Mouse (Mus musculus): ENCODE results near the gene Tefm.

DNA sequence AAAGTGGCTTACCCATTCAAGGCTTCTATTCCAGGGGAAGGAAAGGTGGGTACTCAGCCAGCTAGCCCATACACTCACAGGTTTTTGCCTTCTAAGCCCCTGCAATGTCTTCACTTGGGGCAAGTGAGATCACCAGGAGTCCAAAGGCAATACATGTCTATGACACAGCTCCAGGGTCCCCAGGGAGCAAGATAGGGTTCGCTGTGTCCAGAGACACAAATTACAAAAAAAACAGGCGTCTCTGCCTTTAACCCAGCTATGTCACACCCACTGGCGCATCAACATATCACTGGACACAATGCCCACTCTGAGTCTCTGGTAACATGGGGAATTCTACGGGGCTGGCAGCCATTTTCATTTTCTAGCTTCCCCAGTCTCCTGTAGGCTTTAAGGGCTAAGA lies 14.0 kb upstream of the Tefm start:
- TF ChIP-seq GATA1 (IDR thresholded peaks at IDR 0.05; ENCODE audit: borderline replicate concordance, low read length) (no peak), FLI1 (IDR thresholded peaks at IDR 0.05; ENCODE audit: low read length) (no peak)
